Mouse (Mus musculus) adipose tissue, adult 10 weeks (tissue): ENCODE data around the gene Ccnc. TPM values are rescaled to one million over a fixed set of nuclear protein-coding genes. Genes with fewer than 3 reads are reported as not detected.

Experiments
- polyA plus RNA-seq: library from polyadenylated mRNA; stranded (reverse); fragments of 350-450 nt; fragmentation: Illumina TruSeq; extraction: RNeasy Lipid Tissue Mini Kit (QIAGEN cat#74804); gene quantifications from one replicate; pipeline ENCODE4 v1.2.3, GENCODE M21; 2014; ENCODE audit warnings: low read depth, low replicate concordance

Ccnc gene
- 16.3 TPM for polyA plus RNA-seq

GRCm38 (mm10) chr4:21727615-21728165, at the start of gene Ccnc:
Ccnc (plus strand) TSS chr4:21727701.

GRCm38 (mm10) chr4:21685595-21686091, 41.9 kb upstream of the Ccnc start, which contains the start of gene Prdm13:
Prdm13 (minus strand) TSS chr4:21685963.

GRCm38 (mm10) chr4:21766863-21767304, 39.4 kb downstream of the Ccnc start, which contains the start of the genes Usp45 and Tstd3:
Usp45 (plus strand) TSS chr4:21767156.
Tstd3 (minus strand) TSS chr4:21767212.

Other genes starting within 250 kb of the Ccnc start
- gene Prdm13, start 41.7 kb upstream of the Ccnc start, polyA plus RNA-seq = not detected
- 6.5 TPM for gene Usp45, start 39.5 kb downstream of the Ccnc start, polyA plus RNA-seq
- gene Tstd3, start 39.5 kb downstream of the Ccnc start, polyA plus RNA-seq = 3.9 TPM
- gene Pnisr, start 119.9 kb downstream of the Ccnc start, polyA plus RNA-seq = 138 TPM
- gene Coq3, start 152.0 kb downstream of the Ccnc start, polyA plus RNA-seq = 11.9 TPM
- gene Faxc, start 203.6 kb downstream of the Ccnc start, polyA plus RNA-seq = 0.92 TPM